Mouse (Mus musculus) erythroblast, embryonic 14.5 days (primary cell): ENCODE data around the gene Igtp.

Experiments used
- GATA1 ChIP-seq: IDR thresholded peaks from 2 replicates; pipeline ENCODE4 v1.6.1; 2012; ENCODE audit warnings: low read length, inconsistent platforms, mixed read lengths
- TAL1 ChIP-seq: IDR thresholded peaks from 3 replicates; pipeline ENCODE4 v1.6.1; 2012; ENCODE audit warnings: low read length, inconsistent platforms, mixed read lengths

DNA sequence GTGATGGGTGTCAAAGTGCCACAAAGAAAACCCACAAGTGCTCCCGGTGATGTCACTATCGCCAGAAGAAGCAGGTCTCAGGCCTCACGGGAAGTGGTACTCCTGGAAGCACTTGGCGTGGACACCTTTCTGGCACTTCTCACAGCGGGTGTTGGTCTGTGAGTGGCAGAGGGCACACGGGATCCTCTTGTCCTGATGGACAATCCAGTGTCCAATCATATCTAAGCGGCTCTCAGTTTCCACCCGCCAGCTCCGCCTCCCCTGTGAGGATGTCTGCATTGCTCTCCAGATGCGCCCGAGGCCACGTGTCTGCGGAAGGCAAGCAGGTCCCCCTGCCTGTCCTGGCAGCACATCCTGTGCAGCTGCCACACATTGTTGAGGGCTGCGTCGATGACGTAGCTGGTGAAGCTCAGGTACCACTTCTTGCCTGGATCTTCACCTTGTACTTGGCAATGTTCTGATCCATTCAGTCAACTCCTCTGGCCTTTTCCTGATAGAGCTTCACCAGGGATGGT, 31.1 kb downstream of the Igtp start:
- no peak for TF ChIP-seq TAL1
- no peak for TF ChIP-seq GATA1
